Mouse (Mus musculus) liver, postnatal 0 days (tissue): ENCODE data around the gene BC034090.

Experiments
- CTCF ChIP-seq: sonication (generic); IDR thresholded peaks from 2 replicates; pipeline ENCODE4 v1.5.1; 2016; ENCODE audit warnings: antibody characterized with exemption, low read depth
- EP300 ChIP-seq: IDR thresholded peaks from 2 replicates; pipeline ENCODE4 v1.6.1; 2016; ENCODE audit warnings: antibody characterized with exemption, low read depth, mild to moderate bottlenecking

DNA sequence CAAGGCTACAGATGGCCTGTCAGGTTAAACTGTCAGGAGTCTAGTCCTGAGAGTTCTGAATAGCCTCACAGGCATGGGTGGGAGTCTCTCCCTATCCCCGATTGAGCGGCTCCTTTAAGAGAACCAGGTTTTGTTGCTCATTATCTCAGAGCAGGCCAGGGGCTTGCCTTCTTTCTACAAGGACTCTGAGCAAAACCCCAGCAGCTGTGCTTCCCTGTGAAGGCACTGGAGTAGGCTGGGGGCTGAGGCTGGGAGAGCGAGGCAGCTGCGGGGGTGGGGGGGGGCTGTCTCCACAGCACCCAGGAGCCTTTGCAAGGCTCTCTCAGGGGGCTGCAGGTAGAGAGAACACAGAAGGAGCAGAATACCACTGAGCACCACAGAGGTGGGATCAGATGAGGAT lies 5.1 kb downstream of the BC034090 start:
- TF ChIP-seq EP300 (no peak), CTCF (no peak)
